Mouse (Mus musculus): ENCODE measurements at regions not wholly inside any gene's neighbourhood (a gene's known extent, or its start where the extent isn't known, plus 50 kb on each side); places are given as distances from the start of the nearest gene placed in this dataset.

DNA sequence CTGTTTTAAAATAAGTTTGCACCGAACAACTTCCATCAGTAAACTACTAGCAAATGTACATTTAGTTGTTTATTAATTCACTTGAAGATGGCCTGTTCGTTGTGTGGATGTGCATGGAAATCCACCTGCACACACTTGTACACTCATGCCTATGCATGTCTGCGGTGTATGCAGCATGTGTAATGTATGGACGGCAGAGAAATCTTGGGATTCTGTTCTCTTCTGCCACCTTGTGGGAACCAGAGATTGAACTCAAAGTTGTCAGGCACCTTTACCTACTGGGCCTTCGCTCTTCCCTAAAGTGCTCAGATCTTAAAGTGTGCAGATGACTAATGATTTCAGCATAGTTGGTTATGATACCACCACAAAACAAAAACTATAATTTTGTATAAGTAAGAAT lies 137.4 kb downstream of the Kitl start:
- in situ Hi-C loops (cut with MboI; ENCODE audit: low pct_unique_long_range_greater_than_20kb in 1 of 2, low sequenced_read_pairs in 2 of 2, unreplicated experiment in 1 of 2): loop anchor here (10.0 to 25.0 kb wide), 2 partner anchors 508 to 516 kb away; no protein-coding TSS in a partner anchor

DNA sequence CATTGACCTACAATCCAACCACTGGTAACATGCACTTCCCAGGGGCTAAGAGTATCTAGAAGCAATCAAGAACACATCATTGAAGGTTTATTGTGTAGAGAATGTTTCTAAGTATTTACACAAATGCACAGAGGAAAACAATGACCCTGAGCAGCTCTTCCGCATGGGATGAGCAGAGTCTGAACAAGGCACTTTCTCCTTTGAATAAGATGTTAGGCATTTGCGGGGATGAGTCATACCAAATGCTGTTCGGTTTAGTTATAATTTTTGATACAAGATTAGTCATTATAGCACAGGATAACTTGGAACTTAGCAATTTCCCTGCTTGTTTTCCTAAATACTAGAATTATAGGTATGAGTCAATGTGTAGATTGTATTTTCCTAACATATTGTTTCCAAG lies 137.9 kb downstream of the Kitl start:
- in situ Hi-C loops (cut with MboI; ENCODE audit: low pct_unique_long_range_greater_than_20kb in 1 of 2, low sequenced_read_pairs in 2 of 2, unreplicated experiment in 1 of 2): loop anchor here (10.0 to 25.0 kb wide), 2 partner anchors 509 to 516 kb away; no protein-coding TSS in a partner anchor

DNA sequence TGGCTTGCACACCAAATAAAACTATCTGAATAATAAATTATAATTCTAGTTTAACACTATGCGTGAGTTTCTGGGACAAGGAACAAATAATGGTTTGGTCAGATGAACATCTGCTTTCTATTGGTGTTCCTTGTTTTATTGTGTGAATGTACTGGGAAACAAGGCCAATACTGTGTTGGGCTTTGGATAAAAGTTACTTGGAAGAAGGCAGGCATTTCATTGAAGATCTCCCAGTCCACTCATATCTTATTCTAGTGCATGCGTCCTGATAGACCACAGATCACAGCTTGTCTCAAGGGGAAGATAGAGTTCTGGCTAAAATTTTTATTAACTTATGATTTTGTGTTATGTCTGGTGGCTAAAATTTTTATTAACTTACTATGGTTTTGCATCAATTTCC lies 140.1 kb downstream of the Kitl start:
- in situ Hi-C loops (cut with MboI; ENCODE audit: low pct_unique_long_range_greater_than_20kb in 1 of 2, low sequenced_read_pairs in 2 of 2, unreplicated experiment in 1 of 2): loop anchor here (10.0 to 25.0 kb wide), 2 partner anchors 511 to 518 kb away; no protein-coding TSS in a partner anchor

DNA sequence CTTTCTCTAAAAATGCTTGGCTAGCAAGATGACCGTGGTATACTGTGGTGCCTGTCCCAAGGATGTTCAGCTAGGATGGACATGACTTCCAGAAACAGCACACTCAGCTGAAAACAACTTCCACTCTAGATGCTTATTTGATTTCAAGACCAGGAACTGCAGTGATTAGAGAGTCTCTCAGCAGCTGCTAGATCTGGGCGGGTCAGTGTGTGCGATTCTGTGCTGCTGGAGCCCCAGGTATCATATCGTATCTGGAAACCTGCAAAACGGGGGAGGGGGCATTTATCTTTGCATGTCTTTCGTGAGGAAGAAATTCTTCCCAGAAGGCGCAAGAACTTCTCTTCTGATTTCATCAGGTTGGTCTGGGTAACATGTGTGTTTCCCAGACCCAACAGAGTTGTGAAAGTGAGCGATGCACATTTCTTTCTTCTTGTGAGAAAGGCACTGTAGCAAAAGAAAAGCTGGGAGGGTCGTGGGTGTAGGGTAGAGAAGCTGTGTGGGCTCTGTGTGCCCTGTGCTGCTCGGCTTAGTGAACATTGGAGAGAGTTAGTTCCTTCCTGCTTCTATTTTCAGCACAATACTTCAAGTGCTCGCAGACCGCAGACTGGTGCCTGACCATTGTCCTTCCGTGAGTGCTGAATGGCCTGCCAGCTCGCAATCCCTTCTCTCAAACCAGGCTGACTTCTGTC lies 144.6 kb downstream of the Kitl start:
- in situ Hi-C loops (cut with MboI; ENCODE audit: low pct_unique_long_range_greater_than_20kb in 1 of 2, low sequenced_read_pairs in 2 of 2, unreplicated experiment in 1 of 2): loop anchor here (10.0 to 25.0 kb wide), 2 partner anchors 515 to 523 kb away; no protein-coding TSS in a partner anchor

DNA sequence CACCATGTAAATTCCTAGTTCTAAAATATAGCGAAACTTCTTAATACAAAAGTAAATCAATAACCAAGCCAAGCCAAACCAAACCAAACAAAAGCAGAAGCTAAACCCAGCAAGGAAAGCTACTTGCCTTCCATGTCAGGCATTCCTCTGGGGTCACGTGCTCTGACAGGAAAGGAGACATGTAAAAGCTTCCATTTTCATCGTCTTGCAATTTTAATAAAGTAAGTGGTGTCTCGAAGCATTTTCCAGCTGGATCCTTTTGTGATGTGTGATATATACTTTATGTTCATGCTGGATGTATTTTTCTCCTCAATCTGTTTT lies 145.1 kb downstream of the Kitl start:
- in situ Hi-C loops (cut with MboI; ENCODE audit: low pct_unique_long_range_greater_than_20kb in 1 of 2, low sequenced_read_pairs in 2 of 2, unreplicated experiment in 1 of 2): loop anchor here in 1 of 2 experiments (25.0 kb wide), 1 partner anchor 523 kb away; no protein-coding TSS in a partner anchor

DNA sequence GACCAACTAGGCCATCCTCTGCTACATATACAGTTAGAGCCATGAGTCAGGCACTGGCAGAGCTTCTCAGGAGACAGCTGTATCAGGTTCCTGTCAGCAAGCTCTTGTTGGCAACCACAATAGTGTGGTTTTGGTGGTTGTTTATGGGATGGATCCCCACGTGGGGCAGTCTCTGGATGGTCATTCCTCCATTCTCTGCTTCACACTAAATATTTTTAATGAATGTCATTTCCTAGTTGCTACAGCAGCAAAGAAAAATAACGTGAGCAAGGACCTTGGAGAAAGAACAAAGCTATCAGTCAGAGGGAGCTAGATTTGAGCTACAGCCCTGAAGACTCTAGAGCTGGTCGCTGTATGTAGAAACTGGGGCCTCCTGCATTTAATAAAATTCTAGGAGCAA lies 145.7 kb downstream of the Kitl start:
- in situ Hi-C loops (cut with MboI; ENCODE audit: low pct_unique_long_range_greater_than_20kb in 1 of 2, low sequenced_read_pairs in 2 of 2, unreplicated experiment in 1 of 2): loop anchor here in 1 of 2 experiments (25.0 kb wide), 1 partner anchor 524 kb away; no protein-coding TSS in a partner anchor

DNA sequence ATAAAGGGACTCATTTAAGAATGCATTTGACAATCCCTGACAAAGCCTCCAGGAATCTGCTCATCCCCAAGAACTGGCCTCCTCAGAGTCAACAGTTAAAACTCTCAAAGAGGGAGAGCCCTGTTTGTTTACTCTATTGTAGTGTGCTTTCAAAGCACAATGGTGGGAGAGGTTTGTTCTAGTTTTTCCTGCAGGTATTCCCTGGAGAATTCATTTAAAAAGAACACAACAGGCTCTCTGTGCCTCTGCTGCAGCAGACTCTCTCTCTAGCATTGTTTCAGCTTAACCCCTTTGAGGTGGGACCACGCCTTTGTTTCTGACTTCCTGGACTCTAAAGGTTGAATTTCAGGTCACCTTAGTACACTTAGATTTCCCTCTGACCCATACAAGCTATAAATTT lies 149.1 kb downstream of the Kitl start:
- in situ Hi-C loops (cut with MboI; ENCODE audit: low pct_unique_long_range_greater_than_20kb in 1 of 2, low sequenced_read_pairs in 2 of 2, unreplicated experiment in 1 of 2): loop anchor here in 1 of 2 experiments (25.0 kb wide), 1 partner anchor 527 kb away; no protein-coding TSS in a partner anchor

DNA sequence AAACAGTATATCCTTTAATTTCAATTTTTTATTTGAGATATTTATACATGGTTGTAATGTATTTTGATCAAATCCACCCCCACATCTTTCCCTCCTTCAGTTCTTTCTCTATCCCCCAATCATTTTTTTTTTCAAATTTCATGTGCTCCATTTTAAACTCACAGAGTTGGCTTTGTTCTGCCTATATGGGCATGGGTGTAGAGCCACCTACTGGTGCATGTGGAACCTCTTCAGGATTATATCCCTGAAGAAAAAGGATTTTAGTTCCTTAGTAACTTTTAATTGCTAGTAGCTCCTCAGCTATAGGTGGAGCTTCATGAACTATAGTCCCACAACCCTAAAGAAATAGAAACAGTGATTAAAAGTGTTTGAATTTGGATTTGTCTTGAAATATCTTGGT lies 155.4 kb downstream of the Kitl start:
- in situ Hi-C loops (cut with MboI; ENCODE audit: low pct_unique_long_range_greater_than_20kb in 1 of 2, low sequenced_read_pairs in 2 of 2, unreplicated experiment in 1 of 2): loop anchor here in 1 of 2 experiments (25.0 kb wide), 1 partner anchor 534 kb away; no protein-coding TSS in a partner anchor

DNA sequence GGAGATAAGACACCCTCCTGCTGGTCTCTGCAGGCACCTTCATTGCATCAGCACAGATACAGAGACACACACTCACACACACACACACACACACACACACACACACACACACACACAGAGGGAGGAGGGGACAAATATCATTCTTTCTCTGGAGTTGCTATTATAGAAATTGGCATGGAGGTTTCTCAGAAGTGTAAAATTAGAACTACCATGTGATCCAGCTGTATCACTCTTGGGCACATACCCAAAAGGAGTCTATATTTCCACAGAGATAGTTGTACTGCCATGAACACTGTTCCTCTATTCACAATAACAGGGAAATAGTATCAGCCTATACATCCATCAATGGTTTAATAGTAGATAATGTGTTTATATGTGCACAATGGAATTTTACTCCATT lies 137.8 kb upstream of the Gm4301 start:
- in situ Hi-C loops (cut with MboI; ENCODE audit: low pct_unique_long_range_greater_than_20kb in 1 of 2, low sequenced_read_pairs in 2 of 2, unreplicated experiment in 1 of 2): no loop called here

DNA sequence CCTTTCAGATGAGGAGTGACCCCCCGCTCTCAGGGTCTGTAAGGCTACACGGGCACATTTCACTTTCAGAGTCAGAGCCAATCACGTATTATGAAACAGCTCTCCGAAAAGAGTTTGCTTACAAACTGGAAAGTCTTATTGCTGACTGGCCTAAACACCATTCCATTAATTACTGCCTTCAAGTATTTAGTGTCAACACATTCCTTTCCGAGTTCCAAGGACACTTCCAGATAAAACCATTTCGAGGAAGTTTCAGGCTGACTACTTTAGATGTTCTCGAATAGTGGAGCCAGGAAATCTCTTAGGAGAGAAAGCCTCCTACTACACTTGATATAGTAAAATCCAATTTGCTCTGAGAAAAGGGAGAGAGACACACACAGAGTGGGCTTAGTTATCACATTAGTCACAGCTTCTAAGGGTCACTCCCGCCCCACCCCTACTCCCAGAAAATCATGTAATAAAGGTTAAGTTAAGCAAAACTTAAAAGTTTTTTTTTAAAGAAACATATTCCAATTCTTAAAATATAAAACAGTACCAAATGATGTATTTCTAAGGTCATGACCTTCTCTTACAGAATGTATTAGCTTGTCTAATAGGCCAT lies 136.3 kb upstream of the Gm4301 start:
- in situ Hi-C loops (cut with MboI; ENCODE audit: low pct_unique_long_range_greater_than_20kb in 1 of 2, low sequenced_read_pairs in 2 of 2, unreplicated experiment in 1 of 2): no loop called here

DNA sequence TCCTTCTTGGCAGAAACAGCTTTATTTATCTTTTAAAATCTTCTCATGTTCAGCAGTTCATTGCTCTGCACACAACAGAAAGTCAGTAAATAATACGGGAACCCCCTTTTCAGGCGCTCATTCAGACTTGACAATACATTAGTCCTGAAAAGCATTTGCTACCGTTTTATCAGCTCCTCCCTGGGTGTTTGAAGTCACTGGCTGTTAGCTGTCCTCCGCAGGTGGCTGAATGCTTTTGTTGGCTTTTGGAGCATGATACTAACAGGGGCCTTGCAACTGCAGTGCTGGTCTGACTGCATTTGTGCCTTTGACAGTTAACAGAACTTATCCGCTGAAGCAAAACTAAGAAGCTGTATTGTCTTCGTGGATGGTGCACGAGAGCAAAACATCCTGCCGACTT lies 135.0 kb upstream of the Gm4301 start:
- in situ Hi-C loops (cut with MboI; ENCODE audit: low pct_unique_long_range_greater_than_20kb in 1 of 2, low sequenced_read_pairs in 2 of 2, unreplicated experiment in 1 of 2): no loop called here

DNA sequence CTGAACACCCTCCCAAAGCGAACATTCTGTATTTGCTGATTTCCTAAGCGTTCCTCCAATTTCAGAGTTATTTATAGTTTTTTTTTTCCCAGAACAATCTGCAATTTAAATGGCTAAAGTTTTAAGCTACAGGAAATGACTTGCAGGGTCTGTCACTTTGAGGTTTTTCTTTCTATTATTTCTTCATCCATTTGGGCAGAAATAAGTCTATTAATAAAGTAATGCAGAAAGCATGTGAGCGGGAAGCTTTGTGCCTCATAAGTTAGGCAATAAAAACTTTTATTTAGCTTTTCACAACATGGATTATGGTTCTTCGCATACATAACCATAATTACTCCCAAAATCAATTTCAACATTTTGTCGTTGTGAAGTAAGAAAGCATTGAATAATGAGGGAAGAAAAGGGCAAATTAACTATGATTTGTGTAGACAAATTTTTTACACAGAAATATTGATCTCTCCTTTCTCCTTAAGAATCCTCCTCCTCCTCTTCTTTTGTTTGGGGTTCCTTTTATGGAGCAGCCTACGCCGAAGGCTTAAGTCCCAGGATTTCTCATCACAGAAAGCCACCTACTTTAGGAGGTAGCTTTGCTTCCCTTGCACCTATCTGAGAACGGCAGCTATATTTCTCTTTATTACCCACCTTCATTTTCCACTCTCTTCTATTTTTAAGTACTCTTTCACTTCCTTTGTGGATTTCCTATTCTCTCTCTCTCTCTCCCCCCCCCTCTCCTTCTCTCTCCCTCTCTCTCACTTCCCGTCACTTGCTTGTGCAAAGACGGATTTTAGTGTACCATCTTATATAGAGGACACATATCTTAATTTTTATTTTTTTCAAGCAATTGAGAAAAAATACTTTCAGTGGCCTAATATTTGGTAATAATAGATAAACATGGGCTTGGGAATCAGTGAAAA lies 128.6 kb upstream of the Gm4301 start:
- in situ Hi-C loops (cut with MboI; ENCODE audit: low pct_unique_long_range_greater_than_20kb in 1 of 2, low sequenced_read_pairs in 2 of 2, unreplicated experiment in 1 of 2): no loop called here

DNA sequence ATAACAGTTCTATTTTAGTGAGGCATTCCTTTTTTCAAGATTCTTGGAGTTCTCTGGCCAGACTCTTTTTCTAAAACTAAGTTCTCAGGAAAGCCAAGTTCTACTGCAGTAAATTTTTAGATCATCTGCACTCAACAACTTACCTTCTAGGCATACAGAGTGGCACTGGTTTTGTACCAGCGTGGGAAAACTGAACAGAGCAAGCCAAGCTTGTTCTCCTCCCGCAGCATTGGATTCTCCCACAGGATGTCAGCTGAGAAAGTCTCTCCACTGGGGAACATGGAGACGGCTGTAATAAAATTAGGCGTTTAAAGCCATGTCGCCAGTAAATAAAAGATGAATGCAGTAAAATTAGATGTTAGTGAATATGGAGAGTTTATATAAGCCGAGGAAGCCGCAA lies 124.8 kb upstream of the Gm4301 start:
- in situ Hi-C loops (cut with MboI; ENCODE audit: low pct_unique_long_range_greater_than_20kb in 1 of 2, low sequenced_read_pairs in 2 of 2, unreplicated experiment in 1 of 2): no loop called here

DNA sequence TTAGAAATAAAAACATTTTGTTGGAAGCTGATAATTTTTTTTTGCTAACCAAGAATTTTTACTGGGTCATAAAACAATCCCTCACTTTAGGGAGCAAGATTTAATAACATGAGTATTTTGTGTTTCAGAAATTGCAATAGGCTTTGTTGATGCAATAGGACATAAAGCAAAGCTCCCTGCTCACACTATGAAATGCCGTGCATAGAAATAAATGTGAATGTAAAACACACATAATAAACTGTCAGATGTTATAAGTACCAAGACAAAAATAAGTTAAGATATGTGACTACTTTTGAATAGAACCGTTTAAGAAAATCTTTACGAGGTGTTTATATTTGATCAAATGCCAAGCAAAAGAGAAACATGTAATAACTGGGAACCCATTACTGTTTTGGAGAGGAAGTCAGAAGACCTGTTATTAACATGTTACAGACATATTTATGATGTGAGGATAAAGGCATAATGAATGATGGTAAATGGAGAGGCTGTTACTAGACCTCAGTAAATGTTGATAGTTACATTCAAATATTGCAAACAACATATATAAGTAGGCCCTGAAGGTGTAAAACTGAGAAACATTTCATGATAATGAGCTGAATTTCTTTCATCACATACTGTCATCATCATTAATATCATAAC lies 110.9 kb upstream of the Gm4301 start:
- in situ Hi-C loops (cut with MboI; ENCODE audit: low pct_unique_long_range_greater_than_20kb in 1 of 2, low sequenced_read_pairs in 2 of 2, unreplicated experiment in 1 of 2): no loop called here

DNA sequence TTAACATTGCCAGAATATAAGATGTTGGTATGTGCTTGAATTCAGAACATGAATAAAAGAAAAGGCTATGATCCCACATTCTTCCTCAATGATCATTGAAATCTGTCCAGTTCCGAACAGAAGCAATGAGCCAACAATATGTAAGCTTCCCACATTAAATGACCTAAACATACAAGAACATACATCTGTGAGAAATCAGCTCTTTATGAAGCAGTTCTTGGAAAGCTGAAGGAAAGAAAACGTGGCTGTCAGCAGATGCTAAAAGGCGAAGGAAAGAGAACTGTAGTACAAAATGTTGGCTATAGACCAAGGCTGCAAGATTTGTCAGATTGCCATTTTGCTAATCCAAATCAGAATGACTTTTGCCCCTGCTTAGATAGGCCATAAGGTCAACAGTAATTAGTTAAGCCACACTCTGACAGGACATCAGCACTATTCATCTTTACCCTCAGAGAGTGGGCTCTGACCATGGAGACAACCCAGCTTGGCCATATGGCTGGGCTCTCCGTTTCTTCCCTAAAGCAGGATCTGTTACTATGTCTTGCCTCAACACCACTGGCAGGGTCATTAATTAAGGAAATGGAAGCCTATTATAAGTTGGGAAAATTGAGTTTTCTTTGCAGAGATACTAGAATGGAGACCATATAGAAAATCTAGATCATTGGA lies 76.1 kb upstream of the Gm4301 start:
- in situ Hi-C loops (cut with MboI; ENCODE audit: low pct_unique_long_range_greater_than_20kb in 1 of 2, low sequenced_read_pairs in 2 of 2, unreplicated experiment in 1 of 2): no loop called here

DNA sequence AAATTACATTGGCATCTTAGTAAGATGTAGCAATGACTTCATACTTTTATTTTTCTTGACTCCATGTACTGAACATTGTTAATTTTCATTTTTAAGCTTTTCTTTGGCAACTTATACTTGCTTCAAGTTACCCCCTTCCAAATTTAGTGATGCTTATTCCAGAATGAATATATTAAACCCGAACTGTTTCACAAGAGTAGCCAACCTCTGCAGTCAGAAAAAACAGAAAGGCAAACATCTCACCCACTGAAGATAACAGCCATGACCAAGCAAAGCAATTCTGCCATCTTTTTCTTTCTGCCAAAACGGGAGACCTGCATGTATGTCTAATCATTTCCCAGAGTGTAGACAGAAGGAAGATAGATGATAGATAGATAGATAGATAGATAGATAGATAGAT lies 72.0 kb upstream of the Gm4301 start:
- in situ Hi-C loops (cut with MboI; ENCODE audit: low pct_unique_long_range_greater_than_20kb in 1 of 2, low sequenced_read_pairs in 2 of 2, unreplicated experiment in 1 of 2): no loop called here

DNA sequence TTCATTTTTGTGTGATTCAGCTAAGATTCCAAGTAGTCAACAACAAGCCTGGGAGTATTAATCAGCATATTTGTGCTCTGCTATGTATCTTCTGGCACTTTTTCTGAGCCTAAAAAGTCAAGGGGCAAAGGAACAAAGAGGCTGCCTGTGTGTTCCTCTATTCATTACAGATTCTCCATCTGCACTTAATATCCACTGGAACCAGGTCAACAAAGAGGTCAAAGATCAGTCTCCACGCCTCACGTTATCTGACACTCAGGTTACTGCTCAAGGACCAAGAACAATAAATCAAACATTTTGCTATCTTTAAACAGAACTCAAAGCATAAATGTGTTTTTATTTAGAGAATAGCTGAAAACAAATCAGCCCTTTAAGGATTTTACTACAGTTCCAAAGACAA lies 71.4 kb upstream of the Gm4301 start:
- in situ Hi-C loops (cut with MboI; ENCODE audit: low pct_unique_long_range_greater_than_20kb in 1 of 2, low sequenced_read_pairs in 2 of 2, unreplicated experiment in 1 of 2): no loop called here

DNA sequence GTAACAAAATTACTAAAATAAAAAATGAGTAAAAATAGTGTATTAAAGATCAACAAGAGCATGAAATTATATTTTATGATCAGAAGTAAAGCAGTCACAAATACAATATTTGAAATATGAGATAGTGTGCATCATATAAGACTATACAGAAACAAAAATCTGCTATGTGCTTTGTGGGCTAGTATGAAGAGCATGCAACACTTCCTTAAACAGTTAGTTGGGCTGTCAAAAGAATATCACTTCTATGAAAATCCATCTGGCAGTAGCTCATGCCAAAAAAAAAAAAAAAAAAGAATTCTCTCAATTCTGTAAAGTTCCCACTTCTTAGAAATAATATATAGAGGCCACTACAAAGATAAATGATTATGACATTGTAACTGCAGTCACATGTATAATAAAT lies 53.0 kb upstream of the Gm4301 start:
- in situ Hi-C loops (cut with MboI; ENCODE audit: low pct_unique_long_range_greater_than_20kb in 1 of 2, low sequenced_read_pairs in 2 of 2, unreplicated experiment in 1 of 2): loop anchor here (25.0 kb wide), 1 partner anchor 130 kb away; no protein-coding TSS in a partner anchor

Data from mouse embryonic stem cell (cell line).